Mouse (Mus musculus): ENCODE measurements around the gene Olfr1463. TPM values are rescaled to one million over a fixed set of nuclear protein-coding genes. Genes with fewer than 3 reads are reported as not detected.

The Olfr1463 gene
- not detected in 2 replicates for polyA plus RNA-seq (2014; fragmentation: Nextera tagmentation; extraction: Ambion mirVana)

DNA sequence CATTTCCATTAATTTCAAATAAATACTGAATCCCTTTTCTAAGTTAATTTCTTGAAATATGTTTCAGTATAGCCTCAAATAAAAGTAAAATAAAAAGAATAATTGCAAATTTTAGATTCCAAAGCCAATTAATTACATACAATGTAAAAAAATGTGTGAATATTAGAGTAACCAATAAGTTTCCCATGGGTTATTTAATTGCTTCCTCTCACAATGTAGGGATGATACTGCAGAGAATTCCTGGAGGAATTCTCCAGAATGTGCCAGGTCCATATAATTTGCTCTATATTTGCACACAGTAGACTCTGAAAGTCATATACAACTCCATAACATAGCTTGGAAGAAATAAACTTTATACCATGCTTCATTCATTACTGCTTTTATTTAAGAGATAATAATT lies at the start of gene Olfr1463:
Olfr1463 (plus strand) TSS at position 301 of the 400 bp plus-strand sequence.
- Histone ChIP-seq H3K27ac (ENCODE audit: low read depth, low read length) (no peak within 1 kb of the TSS), H3K27me3 (ENCODE audit: control insufficient read depth, insufficient read depth, low read length) (no peaks in the 10 kb centered on the region), H3K4me2 (replicated peaks; ENCODE audit: low read depth, low read length) (no peak within 1 kb of the TSS), H3K9ac (ENCODE audit: low read depth, low read length) (no peak within 1 kb of the TSS), H3K4me3 (ENCODE audit: low read length) (no peak within 1 kb of the TSS), H3K36me3 (ENCODE audit: control insufficient read depth, insufficient read depth, low read length) (no peaks in the 10 kb centered on the region), H3K4me1 (ENCODE audit: control insufficient read depth, insufficient read depth, low read length) (no peaks in the 10 kb centered on the region), H3K9me3 (ENCODE audit: control insufficient read depth, low read length) (0 out of 2 replicates have a peak, but pooled peaks cover 2% of the 10 kb centered on the region)
- ATAC-seq (ENCODE audit: low FRiP score, low TSS enrichment), result no peak

GRCm38 (mm10) chr19:13185434-13185833 lies 45.7 kb upstream of the Olfr1463 start, which contains the start of gene Olfr1462:
TSS of gene Olfr1462 (plus strand) at chr19:13185734.
- ATAC-seq (ENCODE audit: low FRiP score, low TSS enrichment), result no peak
- H3K4me3 ChIP-seq (ENCODE audit: low read length), result no peak within 1 kb of the TSS
- no peak within 1 kb of the TSS for H3K27ac ChIP-seq (ENCODE audit: low read depth, low read length)
- no peak within 1 kb of the TSS for H3K4me2 ChIP-seq (replicated peaks; ENCODE audit: low read depth, low read length)
- H3K9ac ChIP-seq (ENCODE audit: low read depth, low read length), result no peak within 1 kb of the TSS
- H3K4me1 ChIP-seq (ENCODE audit: control insufficient read depth, insufficient read depth, low read length), result no peaks in the 10 kb centered on the region
- H3K36me3 ChIP-seq (ENCODE audit: control insufficient read depth, insufficient read depth, low read length), result no peaks in the 10 kb centered on the region
- no peaks in the 10 kb centered on the region for H3K27me3 ChIP-seq (ENCODE audit: control insufficient read depth, insufficient read depth, low read length)
- H3K9me3 ChIP-seq (ENCODE audit: control insufficient read depth, low read length), result 0 out of 2 replicates have a peak, but pooled peaks cover 3% of the 10 kb centered on the region
- WGBS, result 85% methylated on average over 1 of the region's 1 CpGs

GRCm38 (mm10) chr19:13221666-13222065 lies 9.5 kb upstream of the Olfr1463 start:
- H3K36me3 ChIP-seq (ENCODE audit: control insufficient read depth, insufficient read depth, low read length), result no peaks in the 10 kb centered on the region
- ATAC-seq (ENCODE audit: low FRiP score, low TSS enrichment), result no peak
- no peak overlapping the region for H3K4me3 ChIP-seq (ENCODE audit: low read length)
- H3K27ac ChIP-seq (ENCODE audit: low read depth, low read length), result no peak overlapping the region
- no peaks in the 10 kb centered on the region; the same call in 1 of the 2 replicates for H3K9me3 ChIP-seq (ENCODE audit: control insufficient read depth, low read length)
- 89% methylated on average over 11 of the region's 11 CpGs for WGBS
- H3K4me2 ChIP-seq (replicated peaks; ENCODE audit: low read depth, low read length), result no peak overlapping the region
- H3K4me1 ChIP-seq (ENCODE audit: control insufficient read depth, insufficient read depth, low read length), result no peaks in the 10 kb centered on the region
- H3K27me3 ChIP-seq (ENCODE audit: control insufficient read depth, insufficient read depth, low read length), result no peaks in the 10 kb centered on the region
- no peak overlapping the region for H3K9ac ChIP-seq (ENCODE audit: low read depth, low read length)

Other genes starting within 250 kb of the Olfr1463 start
- gene Olfr1451, start 236.3 kb upstream of the Olfr1463 start, polyA plus RNA-seq (2014; fragmentation: Nextera tagmentation; extraction: Ambion mirVana), result not detected in 2 replicates
- gene Olfr1453, start 203.0 kb upstream of the Olfr1463 start, polyA plus RNA-seq (2014; fragmentation: Nextera tagmentation; extraction: Ambion mirVana), result not detected in 2 replicates
- gene Olfr1454, start 170.7 kb upstream of the Olfr1463 start, polyA plus RNA-seq (2014; fragmentation: Nextera tagmentation; extraction: Ambion mirVana), result not detected in 2 replicates
- gene Olfr1457, start 133.4 kb upstream of the Olfr1463 start, polyA plus RNA-seq (2014; fragmentation: Nextera tagmentation; extraction: Ambion mirVana), result not detected in 2 replicates
- not detected in 2 replicates for gene Olfr1458, start 124.6 kb upstream of the Olfr1463 start, polyA plus RNA-seq (2014; fragmentation: Nextera tagmentation; extraction: Ambion mirVana)
- gene Olfr1459, start 81.8 kb upstream of the Olfr1463 start, polyA plus RNA-seq (2014; fragmentation: Nextera tagmentation; extraction: Ambion mirVana), result not detected in 2 replicates
- gene Olfr1461, start 68.3 kb upstream of the Olfr1463 start, polyA plus RNA-seq (2014; fragmentation: Nextera tagmentation; extraction: Ambion mirVana), result not detected in 2 replicates
- gene Olfr1462, start 45.6 kb upstream of the Olfr1463 start, polyA plus RNA-seq (2014; fragmentation: Nextera tagmentation; extraction: Ambion mirVana), result not detected in 2 replicates
- gene Olfr1465, start 84.2 kb downstream of the Olfr1463 start, polyA plus RNA-seq (2014; fragmentation: Nextera tagmentation; extraction: Ambion mirVana), result not detected in 2 replicates
- not detected in 2 replicates for gene Olfr1466, start 107.5 kb downstream of the Olfr1463 start, polyA plus RNA-seq (2014; fragmentation: Nextera tagmentation; extraction: Ambion mirVana)
- gene Olfr1467, start 130.9 kb downstream of the Olfr1463 start, polyA plus RNA-seq (2014; fragmentation: Nextera tagmentation; extraction: Ambion mirVana), result not detected in 2 replicates
- not detected in 2 replicates for gene Olfr1469, start 176.5 kb downstream of the Olfr1463 start, polyA plus RNA-seq (2014; fragmentation: Nextera tagmentation; extraction: Ambion mirVana)
- not detected in 2 replicates for gene Olfr1471, start 212.1 kb downstream of the Olfr1463 start, polyA plus RNA-seq (2014; fragmentation: Nextera tagmentation; extraction: Ambion mirVana)
- not detected in 2 replicates for gene Olfr1472, start 224.8 kb downstream of the Olfr1463 start, polyA plus RNA-seq (2014; fragmentation: Nextera tagmentation; extraction: Ambion mirVana)
- gene Olfr1474, start 238.2 kb downstream of the Olfr1463 start, polyA plus RNA-seq (2014; fragmentation: Nextera tagmentation; extraction: Ambion mirVana), result not detected in 2 replicates
- not detected in 2 replicates for gene Olfr1475, start 248.9 kb downstream of the Olfr1463 start, polyA plus RNA-seq (2014; fragmentation: Nextera tagmentation; extraction: Ambion mirVana)